Mouse (Mus musculus): ENCODE measurements at regions not wholly inside any gene's neighbourhood (a gene's known extent, or its start where the extent isn't known, plus 50 kb on each side); places are given as distances from the start of the nearest gene placed in this dataset.

DNA sequence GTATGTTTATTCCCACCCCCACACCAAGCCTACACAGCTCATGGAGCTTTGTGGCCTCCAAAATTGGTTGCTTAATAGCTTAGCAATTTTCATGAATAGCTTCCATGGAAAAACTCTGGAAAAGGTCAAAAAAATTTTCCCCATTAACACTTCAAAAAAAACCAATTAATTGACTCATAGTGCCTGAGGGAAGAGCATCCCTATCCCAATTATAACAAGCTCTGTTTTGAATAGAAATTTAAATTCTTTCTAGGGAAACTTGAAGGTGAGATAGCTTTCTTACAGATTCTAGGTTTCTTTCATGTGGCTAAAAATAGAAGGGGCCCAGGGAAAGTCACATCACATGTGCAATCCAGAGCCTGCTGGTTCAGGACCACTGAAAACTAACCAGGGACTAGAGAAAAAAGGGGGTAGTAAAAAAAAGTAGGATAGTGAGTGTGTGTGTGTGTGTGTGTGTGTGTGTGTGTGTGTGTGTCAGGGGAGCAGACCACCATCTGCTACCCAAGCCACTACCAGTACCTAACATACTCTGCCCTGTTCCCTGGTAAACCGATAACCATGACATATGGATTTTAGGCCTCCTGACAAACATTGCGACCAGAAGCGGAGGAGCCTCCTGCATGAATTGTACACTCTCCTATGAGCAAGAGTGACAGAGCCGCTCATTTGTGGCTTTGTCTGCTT is 162.2 kb downstream of the Cmpk2 start:
- Histone ChIP-seq H3K27me3 (ENCODE audit: control insufficient read depth, insufficient read depth, low read length) (no peaks in the 10 kb centered on the region), H3K36me3 (ENCODE audit: control insufficient read depth, insufficient read depth, low read length) (no peaks in the 10 kb centered on the region), H3K4me3 (ENCODE audit: extremely low read depth, insufficient read depth, insufficient read length) (no peak overlapping the region), H3K4me1 (ENCODE audit: control insufficient read depth, insufficient read depth, insufficient read length) (no peaks in the 10 kb centered on the region), H3K27ac (ENCODE audit: insufficient read depth, low read length) (no peak overlapping the region)
- no peak for DNase-seq (ENCODE audit: low read depth in 1 of 2, low spot score in 2 of 2)
- TF ChIP-seq CTCF (IDR thresholded peaks at IDR 0.05; ENCODE audit: extremely low read depth, insufficient read depth, insufficient read length, insufficient replicate concordance) (no peak), POLR2A (IDR thresholded peaks at IDR 0.05; ENCODE audit: low read depth, low read length) (no peak)
- WGBS: 86% methylated on average over 4 of the region's 4 CpGs

DNA sequence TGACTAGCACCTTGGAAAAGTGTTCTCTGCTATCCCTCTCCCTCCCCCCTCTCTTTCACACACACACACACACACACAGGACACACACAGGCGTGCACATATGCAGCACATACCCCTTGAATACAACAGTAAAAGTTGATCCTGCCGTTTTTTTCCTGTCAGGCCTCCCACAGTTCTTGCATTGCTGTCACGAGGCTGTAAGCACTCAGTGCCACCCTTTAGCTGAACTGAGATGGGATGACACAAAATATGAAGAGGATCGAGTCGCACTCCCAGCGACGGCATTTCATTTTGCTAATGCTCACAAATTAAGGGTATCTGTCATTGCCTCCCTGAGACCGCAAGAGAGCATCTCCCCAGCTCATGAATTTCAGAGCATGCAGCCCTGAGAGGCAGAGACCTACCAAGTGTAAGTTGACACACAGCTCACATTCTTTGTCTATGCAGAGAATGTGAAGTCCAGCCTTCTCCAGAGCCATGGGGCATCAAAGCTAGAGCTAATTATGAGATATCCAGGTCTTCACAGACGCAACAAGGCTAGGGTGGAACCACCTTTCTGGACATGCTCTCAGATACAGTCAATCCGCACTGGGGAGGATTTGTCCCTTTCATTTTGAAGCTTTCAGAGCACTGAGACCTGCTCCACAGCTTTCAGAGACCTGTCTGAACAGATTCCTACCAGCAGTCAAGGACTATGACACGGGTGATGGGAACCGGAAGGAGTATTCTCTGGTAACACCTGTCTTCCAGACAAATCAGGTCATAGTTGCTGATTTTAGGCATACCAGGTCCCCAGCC is 152.3 kb downstream of the Cmpk2 start:
- no peaks in the 10 kb centered on the region for H3K27me3 ChIP-seq (ENCODE audit: control insufficient read depth, insufficient read depth, low read length)
- H3K27ac ChIP-seq (ENCODE audit: insufficient read depth, low read length): no peak overlapping the region
- no peak for DNase-seq (ENCODE audit: low read depth in 1 of 2, low spot score in 2 of 2)
- TF ChIP-seq CTCF (IDR thresholded peaks at IDR 0.05; ENCODE audit: extremely low read depth, insufficient read depth, insufficient read length, insufficient replicate concordance) (no peak), POLR2A (IDR thresholded peaks at IDR 0.05; ENCODE audit: low read depth, low read length) (no peak)
- 82% methylated on average over 12 of the region's 12 CpGs for WGBS
- H3K4me3 ChIP-seq (ENCODE audit: extremely low read depth, insufficient read depth, insufficient read length): no peak overlapping the region
- H3K4me1 ChIP-seq (ENCODE audit: control insufficient read depth, insufficient read depth, insufficient read length): no peaks in the 10 kb centered on the region
- H3K36me3 ChIP-seq (ENCODE audit: control insufficient read depth, insufficient read depth, low read length): no peaks in the 10 kb centered on the region

DNA sequence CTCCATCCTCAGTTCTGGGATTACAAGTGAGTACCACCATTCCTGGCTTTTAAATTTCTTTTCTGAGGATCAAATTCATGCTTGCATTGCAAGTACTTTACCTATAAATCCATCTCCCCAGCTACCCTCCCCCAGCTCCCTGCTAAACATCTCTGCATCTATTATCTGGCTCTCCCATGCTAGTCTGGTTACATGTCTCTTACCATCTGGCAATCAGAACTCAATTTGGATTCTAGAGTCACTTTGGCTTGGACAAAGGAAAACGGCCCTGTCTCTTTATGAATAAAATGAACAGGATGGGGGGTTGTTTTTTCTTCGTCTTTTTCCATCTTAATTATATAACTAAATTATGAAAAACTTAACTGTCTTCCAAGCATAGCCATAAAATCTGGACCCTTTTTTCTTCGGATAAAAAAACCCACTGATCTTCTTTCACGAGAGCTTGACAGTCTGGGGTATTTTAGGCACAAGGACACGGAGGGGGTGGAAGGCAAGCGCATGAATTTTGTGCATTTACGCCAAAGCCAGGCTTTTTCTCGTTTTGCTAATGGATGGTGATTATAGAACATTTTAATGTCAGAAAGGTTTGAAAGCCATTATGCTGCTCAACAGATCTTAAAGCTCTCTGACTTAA is 151.6 kb downstream of the Cmpk2 start:
- Histone ChIP-seq H3K36me3 (ENCODE audit: control insufficient read depth, insufficient read depth, low read length) (no peaks in the 10 kb centered on the region), H3K27ac (ENCODE audit: insufficient read depth, low read length) (no peak overlapping the region), H3K4me3 (ENCODE audit: extremely low read depth, insufficient read depth, insufficient read length) (no peak overlapping the region), H3K4me1 (ENCODE audit: control insufficient read depth, insufficient read depth, insufficient read length) (no peaks in the 10 kb centered on the region), H3K27me3 (ENCODE audit: control insufficient read depth, insufficient read depth, low read length) (no peaks in the 10 kb centered on the region)
- DNase-seq (ENCODE audit: low read depth in 1 of 2, low spot score in 2 of 2): no peak
- WGBS: 86% methylated on average over 8 of the region's 8 CpGs
- TF ChIP-seq CTCF (IDR thresholded peaks at IDR 0.05; ENCODE audit: extremely low read depth, insufficient read depth, insufficient read length, insufficient replicate concordance): no peak
- TF ChIP-seq POLR2A (IDR thresholded peaks at IDR 0.05; ENCODE audit: low read depth, low read length): no peak

DNA sequence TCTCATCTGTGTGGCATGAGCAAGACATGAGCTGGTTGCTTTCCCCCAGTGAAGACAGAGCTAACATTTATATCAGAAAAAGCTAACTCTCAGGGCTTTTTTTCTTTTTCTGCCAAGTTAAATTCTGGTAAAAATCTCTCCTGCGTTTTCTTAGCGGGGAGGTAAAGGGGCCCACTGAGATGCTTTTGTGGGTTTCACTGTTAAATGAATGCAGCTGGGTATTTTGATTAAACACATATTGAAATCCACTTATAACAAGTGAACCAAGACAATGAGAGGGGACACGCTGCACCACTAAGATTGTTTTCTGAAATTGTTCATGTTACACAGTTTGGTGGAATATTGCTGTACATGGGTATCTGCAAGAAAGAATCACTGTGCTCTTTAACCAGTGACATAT is 149.0 kb downstream of the Cmpk2 start:
- no peak for TF ChIP-seq POLR2A (IDR thresholded peaks at IDR 0.05; ENCODE audit: low read depth, low read length)
- TF ChIP-seq CTCF (IDR thresholded peaks at IDR 0.05; ENCODE audit: extremely low read depth, insufficient read depth, insufficient read length, insufficient replicate concordance): no peak
- Histone ChIP-seq H3K27ac (ENCODE audit: insufficient read depth, low read length) (no peak overlapping the region), H3K36me3 (ENCODE audit: control insufficient read depth, insufficient read depth, low read length) (no peaks in the 10 kb centered on the region), H3K4me1 (ENCODE audit: control insufficient read depth, insufficient read depth, insufficient read length) (no peaks in the 10 kb centered on the region), H3K4me3 (ENCODE audit: extremely low read depth, insufficient read depth, insufficient read length) (no peak overlapping the region), H3K27me3 (ENCODE audit: control insufficient read depth, insufficient read depth, low read length) (no peaks in the 10 kb centered on the region)
- DNase-seq (ENCODE audit: low read depth in 1 of 2, low spot score in 2 of 2): no peak
- 84% methylated on average over 3 of the region's 3 CpGs for WGBS

DNA sequence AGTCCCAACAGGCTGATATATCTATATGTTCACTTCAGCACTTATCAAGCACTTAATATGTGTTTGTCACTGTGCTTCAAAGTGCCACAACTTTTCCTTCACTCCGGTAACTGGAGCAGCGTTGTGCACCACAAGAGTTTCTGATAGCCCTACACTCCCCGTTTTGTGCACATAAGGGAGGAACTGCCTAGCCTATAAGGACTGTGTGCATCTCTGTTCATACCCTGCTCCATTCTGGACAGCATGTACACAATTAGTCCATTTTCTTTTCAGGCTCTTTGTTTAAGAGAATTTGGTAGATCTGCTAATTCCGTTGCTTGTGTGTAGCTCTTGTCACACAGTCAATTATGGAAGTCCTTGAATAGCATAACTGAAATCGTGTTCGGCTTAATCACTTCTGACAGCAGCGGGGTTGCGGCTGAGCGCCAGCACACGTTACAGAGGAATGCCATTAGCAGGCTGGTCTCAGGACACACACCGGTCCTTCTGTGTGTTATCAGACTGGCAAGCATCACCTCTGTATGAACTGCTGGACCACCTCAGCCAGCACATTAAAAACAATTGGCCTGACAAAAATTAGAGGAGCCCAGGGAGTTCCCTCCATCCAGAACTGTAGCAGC is 144.2 kb downstream of the Cmpk2 start:
- H3K36me3 ChIP-seq (ENCODE audit: control insufficient read depth, insufficient read depth, low read length): no peaks in the 10 kb centered on the region
- H3K27ac ChIP-seq (ENCODE audit: insufficient read depth, low read length): no peak overlapping the region
- no peaks in the 10 kb centered on the region for H3K27me3 ChIP-seq (ENCODE audit: control insufficient read depth, insufficient read depth, low read length)
- no peak for TF ChIP-seq POLR2A (IDR thresholded peaks at IDR 0.05; ENCODE audit: low read depth, low read length)
- TF ChIP-seq CTCF (IDR thresholded peaks at IDR 0.05; ENCODE audit: extremely low read depth, insufficient read depth, insufficient read length, insufficient replicate concordance): no peak
- H3K4me1 ChIP-seq (ENCODE audit: control insufficient read depth, insufficient read depth, insufficient read length): no peaks in the 10 kb centered on the region
- WGBS: 89% methylated on average over 11 of the region's 11 CpGs
- no peak for DNase-seq (ENCODE audit: low read depth in 1 of 2, low spot score in 2 of 2)
- no peak overlapping the region for H3K4me3 ChIP-seq (ENCODE audit: extremely low read depth, insufficient read depth, insufficient read length)

DNA sequence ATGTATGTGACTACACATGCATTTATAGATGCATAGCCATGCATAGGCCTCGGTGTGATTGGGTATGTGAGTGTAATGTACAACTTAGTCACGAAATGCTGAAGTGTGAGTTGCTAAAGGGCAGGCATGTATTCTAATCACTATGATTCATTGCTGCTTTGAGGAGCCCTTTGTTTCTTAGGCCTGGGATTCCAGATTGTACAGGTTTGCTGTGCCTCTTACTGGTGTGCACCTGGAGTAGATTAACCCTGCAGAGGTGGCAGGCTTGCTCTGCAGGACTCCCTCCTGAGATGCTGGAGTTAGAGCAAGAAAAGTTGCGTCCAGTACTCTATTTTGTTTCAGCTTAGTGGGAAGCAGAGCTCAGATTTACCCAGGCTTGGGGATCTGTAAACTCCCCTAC is 141.1 kb downstream of the Cmpk2 start:
- TF ChIP-seq POLR2A (IDR thresholded peaks at IDR 0.05; ENCODE audit: low read depth, low read length) (no peak), CTCF (IDR thresholded peaks at IDR 0.05; ENCODE audit: extremely low read depth, insufficient read depth, insufficient read length, insufficient replicate concordance) (no peak)
- no peak overlapping the region for H3K27ac ChIP-seq (ENCODE audit: insufficient read depth, low read length)
- no peaks in the 10 kb centered on the region for H3K27me3 ChIP-seq (ENCODE audit: control insufficient read depth, insufficient read depth, low read length)
- WGBS: 86% methylated on average over 3 of the region's 3 CpGs
- no peak overlapping the region for H3K4me3 ChIP-seq (ENCODE audit: extremely low read depth, insufficient read depth, insufficient read length)
- H3K4me1 ChIP-seq (ENCODE audit: control insufficient read depth, insufficient read depth, insufficient read length): no peaks in the 10 kb centered on the region
- no peak for DNase-seq (ENCODE audit: low read depth in 1 of 2, low spot score in 2 of 2)
- H3K36me3 ChIP-seq (ENCODE audit: control insufficient read depth, insufficient read depth, low read length): no peaks in the 10 kb centered on the region
